Mouse (Mus musculus): ENCODE results near the gene Srek1ip1.

DNA sequence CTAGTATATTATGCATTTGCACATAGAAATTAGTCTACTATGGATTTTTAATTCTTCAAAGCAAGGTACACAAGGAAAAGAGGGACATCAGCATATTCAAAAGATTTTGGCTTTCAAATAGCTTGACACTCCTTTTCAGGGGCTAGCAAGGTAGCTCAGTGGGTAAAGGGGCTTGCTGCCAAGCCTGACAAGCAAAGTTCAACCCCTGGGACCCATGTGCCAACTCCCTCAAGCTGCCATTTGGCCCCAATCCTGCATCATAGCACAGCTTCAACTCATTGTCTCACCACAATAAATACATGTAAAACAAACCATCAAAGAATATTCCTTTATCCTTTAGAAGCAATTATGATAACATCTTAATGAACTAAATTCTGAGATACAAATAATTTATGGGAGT is 45.3 kb upstream of the Srek1ip1 start:
- no peak for TF ChIP-seq POLR2A (IDR thresholded peaks at IDR 0.05; ENCODE audit: borderline replicate concordance, insufficient read depth, low read length)
- TF ChIP-seq CTCF (IDR thresholded peaks at IDR 0.05; ENCODE audit: borderline replicate concordance, insufficient read depth, low read depth, low read length): no peak
